Mouse (Mus musculus) embryo, embryonic 11.5 days (tissue): ENCODE measurements around the gene Azin2.

Source experiments
- DNase-seq: peaks from one replicate; pipeline ENCODE4 v3.0.0-alpha.2; 2012; ENCODE audit warnings: low read depth, low spot score

Azin2 gene

DNA sequence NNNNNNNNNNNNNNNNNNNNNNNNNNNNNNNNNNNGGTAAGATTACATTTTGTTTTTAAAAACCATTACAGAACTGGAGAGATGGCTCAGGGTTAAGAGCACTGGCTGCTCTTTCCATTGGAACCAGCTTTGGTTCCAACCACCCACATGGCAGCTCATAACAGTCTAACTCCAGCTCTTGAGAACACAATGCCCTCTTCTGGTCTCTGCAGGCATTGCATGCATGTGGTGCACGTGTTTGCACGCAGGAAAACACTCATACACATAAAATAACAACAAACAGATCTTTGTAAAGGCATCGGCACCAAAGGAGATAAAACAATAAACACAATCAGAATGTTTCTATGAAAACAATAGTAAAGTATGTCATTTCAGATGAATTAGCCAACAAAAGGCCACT, 19.9 kb downstream of the Azin2 start:
- no peak for DNase-seq

DNA sequence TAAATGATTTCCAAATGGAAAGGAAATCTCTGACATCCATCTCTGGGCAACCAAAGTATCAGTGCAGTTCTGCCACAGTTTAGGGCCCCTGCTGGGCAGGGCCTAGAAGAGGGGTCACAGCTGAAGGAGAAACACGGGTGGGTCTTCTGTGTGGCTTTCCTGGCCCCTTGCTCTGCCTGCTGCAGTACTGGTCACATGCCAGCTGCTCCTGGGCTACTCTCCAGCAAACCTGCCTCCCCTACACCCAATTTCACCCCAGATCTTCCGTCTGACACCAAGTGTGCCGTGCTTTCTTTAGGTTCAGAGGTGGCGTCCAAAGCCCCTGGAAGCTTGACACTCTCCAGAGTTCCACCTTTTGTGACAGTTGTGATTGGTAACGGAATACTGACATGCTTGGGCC, 26.6 kb downstream of the Azin2 start:
- no peak for DNase-seq

DNA sequence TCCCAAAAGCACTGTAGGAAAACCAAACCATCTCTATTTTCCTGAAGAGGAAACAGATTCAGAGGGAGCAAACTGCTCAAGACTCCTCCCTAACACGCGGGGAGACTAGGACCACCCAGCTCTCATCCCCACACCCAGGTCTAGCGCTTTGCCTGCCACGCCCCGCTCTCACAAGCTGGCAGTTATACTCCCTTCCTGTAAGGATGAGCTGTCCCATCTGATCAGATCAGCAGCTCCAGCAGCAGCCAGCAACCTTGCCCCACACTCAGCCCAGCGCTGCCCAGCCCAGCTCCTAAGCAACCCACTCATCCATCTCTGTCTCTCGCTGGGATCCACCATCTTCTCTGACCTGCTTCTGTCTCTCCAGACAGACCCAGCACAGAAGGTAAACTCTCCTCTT, 29.5 kb downstream of the Azin2 start:
- no peak for DNase-seq

DNA sequence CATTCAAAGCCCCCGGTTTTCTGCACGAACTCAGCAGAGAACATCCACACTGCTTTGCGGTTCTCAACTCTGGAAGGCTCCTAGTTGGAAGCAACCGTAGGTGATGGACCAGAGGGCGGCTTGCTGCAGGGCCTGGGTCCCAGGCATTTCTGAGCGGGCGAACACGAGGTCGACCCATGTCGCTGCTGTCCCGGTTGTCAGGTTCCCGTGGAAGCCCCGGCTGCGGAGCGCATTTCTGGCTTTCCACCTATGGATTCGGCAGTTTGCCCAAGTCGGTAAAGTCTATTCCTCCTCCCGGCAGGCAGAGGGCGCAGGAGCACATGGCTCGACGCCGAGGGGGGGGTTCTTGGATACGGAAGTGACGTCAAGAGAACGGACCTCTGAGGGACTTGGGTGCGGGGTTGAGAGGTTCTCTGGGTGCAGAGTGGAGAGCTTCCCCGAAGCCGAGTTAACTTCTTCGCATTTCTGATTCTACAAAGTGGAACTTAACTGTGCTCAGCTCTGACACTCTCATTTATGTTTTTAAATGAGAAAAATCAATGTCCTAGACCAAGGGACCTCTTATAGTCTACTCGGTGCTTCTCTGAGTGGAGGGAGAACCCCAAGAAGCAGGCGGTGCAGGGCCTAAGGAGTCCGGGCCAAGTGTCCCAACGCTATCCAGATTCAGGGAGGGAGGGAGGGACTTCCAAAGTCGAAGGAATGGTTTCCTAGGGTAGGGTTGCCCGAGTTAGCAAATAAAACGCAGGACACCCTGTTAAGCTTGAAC, 37.2 kb downstream of the Azin2 start:
- peak; percentile 83 for DNase-seq

DNA sequence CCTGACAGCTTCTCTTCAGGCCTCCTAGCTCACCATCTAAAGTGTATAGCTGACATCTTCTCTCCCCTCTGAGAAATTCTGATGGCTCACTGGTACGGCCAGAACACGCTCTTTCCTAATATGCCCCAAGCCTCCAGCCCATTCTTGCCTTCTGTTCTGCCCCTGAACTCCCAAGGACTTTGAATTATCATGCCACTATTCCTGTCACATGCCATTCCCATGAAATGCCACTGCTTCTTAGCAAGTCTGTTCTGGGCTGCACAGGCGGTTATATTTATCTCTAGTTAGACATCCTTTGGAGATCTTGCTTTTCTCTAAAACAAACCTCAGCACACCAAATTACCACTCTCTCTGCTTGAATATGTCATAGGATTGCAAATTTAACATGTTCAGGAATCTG, 38.6 kb downstream of the Azin2 start:
- DNase-seq: no peak

DNA sequence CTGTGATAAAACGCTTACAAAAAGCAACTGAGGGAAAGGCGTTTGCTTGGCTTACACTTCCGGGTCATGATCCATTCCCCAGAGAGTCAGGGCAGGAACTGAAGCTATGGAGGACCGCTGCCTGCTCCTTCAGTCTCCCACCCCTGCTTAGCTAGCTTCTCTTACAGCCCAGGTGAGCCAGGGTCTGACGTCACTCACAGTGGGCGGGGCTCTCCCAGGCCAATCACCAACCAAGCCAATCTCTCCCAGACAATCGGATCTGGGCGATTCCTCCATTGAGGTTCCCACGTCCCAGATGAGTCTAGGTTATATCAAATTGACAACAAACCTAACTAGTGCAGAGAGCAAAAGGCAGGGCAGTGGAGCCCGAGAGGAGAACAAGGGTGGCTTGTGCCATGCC, 43.1 kb downstream of the Azin2 start:
- no peak for DNase-seq

DNA sequence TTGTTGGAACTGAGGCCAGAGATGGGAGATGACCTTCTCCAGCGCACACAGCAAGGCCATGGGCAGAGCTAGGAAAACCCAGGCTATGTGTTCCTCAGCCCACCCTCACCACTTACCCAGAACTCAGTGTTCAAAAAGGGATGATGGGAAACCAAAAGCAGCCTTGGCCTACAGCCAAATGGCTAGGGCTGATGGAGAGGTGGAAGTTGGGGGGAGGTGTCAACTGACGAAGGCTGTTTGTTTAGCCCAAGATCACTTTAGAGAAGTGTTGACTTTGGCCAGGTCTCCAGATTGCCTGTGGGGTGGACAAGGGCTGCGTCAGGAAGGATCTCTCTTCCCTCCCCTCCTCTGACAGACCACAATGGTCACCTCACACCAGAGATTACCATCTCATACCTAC, 44.1 kb downstream of the Azin2 start:
- DNase-seq: no peak

DNA sequence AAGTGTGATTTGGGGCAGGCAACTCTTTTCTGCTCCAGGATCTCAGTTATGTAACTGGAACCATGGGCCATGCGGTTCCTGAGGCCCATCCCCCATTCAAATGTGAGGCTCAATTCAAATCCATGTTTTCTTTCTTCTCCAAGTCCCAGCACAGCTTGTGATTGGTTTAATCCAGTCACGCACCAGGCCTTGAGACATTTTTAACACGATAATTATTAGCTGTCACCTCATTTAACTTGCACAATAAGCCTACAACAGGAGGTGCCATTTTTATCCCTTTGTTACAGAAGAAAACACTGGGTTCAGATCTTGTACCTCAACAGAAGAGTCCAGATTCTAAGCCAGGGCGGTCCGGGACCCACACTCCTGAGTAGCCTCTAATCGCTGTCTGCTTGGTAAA, 44.5 kb downstream of the Azin2 start:
- no peak for DNase-seq

DNA sequence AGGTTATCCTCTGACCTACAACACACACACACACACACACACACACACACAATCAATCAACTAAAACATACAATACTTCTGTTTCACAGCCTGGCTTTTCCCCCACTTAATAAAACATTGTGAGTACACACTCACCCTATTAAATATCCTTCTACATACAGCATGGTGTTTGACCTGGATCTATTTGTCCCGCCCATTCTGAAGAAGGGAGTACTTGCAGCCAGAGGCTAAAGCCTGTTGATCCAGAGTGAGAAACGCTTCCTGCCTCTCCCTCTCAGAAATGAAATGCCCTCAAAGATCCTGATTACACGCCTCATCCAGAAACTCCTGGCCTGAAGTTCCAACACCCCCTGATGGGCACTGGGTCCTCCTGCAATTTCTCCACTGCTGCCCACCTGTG, 45.1 kb downstream of the Azin2 start:
- no peak for DNase-seq

DNA sequence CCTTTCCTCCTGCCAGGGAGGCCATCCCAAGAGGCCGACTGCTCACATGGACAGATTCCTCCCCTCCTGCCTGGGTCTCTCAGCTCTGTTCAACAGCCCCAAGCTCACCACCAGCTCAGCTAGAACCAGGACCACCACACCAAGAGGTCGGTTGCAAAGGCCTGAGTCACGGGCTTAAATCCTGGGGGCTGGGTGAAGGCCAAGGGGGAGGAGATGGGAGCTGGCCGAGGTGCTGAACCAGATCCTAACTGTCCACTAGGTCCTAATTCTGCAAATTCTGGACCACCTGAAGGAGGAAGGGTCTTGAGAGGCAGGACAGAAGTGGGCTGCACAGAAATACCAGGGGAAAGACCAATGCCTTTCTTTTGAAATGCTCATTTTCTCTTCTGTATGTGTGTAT, 48.4 kb downstream of the Azin2 start:
- DNase-seq: peak; percentile 46

DNA sequence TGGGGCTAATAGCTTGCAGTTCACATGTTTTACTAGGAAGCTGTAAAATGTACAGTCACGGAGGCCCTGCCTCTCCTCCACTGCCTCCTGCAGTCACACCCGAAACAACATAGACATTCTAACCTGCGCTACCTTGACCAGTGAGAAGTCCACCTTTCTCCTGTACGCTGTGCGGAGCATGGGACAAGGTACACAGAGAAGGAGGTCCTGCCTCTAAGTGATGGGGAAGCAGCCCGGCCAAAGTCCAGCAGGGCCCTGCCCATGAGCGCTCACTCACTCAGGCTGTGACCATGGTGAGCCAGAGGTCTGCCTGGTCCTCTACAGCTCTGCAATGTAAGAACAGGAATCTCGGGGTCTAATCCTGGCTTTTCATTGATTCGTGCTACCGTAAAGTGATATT, 50.2 kb downstream of the Azin2 start:
- no peak for DNase-seq

DNA sequence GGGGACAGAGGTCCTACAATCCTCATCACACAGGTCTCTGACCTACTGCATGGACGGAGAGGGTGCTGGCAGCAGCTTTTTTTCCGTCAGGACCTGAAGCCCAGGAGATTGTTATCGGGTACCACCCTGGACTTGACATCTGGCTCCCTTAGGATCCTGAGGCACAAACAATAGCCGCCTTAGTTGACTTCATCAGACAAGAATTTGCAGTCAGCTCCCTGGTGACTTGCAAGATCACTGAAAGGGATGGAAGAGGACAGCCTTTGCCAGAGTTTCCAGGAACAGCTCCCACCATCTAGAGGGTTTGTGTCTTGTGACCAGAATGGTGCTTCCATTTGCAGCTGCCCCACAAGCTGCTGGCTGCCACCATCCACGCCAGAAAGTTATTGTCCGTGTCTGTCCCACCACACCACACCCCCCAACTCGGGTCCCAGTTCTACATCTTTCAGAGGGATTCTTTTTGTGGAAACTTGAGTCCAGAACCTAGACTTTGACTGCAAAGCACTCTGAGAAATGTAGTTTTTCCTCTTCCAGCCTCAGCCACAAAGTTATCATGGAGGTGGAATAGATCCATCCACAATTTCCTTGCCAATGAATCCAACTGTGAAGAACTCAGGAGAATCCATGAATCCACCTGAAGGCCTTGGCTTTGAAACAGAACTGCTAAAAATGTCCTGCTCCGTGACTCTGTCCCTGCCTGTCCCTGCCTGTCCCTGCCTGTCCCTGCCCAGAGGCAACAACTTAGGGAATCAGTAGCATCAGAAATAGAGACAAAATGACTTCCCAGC, 51.8 kb downstream of the Azin2 start:
- no peak for DNase-seq

DNA sequence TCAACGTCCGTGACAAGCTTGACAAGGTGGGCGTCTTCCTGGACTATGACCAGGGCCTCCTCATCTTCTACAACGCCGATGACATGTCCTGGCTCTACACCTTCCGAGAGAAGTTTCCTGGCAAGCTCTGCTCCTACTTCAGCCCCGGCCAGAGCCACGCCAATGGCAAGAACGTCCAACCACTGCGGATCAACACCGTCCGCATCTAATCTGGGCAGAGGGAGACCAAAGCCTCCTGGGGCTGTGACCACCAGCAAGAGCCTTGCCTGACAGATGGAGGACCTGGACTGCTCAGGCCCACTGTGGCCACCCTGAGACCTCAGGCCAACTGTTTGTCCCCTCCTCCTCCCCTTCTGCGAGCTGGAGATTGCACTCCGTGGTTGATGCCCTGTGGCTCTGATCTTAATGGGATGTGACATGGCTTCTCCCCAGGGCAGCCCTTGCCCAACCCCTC, 52.8 kb downstream of the Azin2 start:
- DNase-seq: no peak

DNA sequence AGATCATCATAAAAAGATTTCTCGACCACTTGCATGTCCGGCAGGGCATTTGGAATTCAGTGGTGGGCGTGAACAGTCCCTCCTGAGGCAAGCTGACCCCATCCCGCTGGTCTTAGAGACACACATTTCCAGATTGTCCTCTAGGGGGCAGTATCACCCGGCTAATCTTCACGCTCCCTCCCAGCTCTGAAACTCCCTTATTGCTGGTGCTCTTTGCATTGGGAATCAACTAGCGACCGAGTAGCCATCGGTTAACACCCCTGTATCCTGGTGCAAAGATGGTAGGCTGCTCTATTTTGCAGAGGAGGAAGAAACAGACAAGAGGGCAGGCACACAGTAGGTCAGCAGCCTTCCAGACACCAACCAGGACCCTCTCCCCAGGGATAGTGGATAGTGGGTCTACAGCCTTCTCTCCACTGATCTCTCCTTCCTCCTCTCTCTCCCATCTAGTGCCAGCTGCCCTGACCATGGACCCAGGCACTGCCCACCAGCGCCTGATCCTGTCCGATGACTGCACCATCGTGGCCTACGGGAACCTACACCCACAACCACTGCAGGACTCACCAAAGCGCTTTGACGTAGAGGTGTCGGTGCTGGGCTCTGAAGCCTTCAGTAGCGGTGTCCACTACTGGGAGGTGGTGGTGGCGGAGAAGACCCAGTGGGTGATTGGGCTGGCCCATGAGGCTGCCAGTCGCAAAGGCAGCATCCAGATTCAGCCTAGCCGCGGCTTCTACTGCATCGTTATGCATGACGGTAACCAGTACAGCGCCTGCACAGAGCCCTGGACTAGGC, 53.5 kb downstream of the Azin2 start:
- DNase-seq: no peak

DNA sequence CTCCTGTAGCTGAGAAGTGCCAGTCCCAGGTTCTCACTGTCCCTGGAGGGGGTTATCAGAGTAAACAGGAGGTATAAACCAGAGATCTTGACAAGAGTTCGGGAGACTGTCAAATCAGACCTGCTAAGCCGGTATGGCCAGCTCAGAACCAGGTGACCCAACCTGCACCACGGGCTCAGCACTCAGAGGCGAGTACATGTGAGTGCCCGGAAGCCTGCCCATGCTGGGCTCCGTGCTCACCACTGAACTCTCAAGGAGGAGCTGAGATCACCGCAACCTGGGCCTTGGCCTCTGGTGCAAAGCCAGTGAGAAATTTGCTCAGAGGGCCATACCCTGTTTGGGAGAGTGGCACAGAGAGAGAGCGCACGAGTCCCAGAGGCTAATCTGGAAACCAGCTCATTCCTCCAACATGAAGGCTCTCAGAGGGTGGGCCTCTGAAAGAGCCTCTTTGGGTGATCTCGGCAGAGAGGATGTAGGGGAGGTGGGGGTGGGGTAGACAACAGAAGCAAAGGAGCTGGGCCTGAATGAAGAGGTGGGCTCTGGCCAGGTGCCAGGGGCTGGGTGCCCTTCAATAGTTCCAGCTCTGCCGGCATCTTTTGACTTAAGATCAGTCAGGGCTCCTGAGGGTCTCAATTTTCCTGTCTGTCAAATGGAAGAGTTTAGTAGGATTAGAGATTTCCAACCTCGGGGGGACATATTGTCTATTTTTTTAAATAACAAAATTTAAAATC, 54.8 kb downstream of the Azin2 start:
- no peak for DNase-seq

DNA sequence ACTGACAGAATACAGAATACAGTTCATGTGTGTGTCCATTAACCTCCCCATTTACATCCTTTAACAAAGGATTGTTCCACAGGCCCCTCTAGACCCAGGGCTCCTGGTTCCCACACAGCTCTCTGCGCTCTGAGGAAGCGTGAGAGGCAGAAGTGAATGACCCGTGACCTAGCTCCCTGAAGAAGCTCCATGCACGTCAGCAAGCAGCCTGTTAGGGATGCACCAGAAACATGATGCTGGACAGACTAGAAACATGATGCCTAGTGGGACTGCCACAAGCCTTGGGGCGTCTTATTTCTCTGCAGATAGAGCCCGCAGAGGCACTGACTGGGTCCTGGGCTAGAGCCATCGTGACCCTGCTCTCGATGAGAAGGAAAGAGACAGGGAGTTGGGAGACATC, 55.5 kb downstream of the Azin2 start:
- no peak for DNase-seq

DNA sequence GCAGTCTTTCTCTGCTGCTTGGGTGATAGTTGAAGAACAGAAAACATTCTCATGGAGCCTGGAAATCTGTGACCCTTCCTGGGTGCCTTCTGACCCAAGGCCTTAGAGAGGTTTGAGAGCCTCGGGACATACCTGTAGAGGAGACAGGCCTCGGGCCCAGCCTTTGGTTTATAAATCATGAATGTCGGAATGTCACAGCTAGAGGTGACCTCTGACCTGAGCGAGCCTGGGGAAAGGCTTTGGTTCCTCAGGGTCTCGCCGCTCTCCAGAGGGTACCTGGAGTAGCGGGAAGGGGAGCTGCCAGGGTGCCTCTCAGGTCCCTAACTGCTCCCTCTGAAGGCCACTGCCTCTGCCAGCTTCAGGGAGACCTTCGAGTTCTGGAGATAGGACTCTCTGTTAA, 57.0 kb downstream of the Azin2 start:
- DNase-seq: no peak

DNA sequence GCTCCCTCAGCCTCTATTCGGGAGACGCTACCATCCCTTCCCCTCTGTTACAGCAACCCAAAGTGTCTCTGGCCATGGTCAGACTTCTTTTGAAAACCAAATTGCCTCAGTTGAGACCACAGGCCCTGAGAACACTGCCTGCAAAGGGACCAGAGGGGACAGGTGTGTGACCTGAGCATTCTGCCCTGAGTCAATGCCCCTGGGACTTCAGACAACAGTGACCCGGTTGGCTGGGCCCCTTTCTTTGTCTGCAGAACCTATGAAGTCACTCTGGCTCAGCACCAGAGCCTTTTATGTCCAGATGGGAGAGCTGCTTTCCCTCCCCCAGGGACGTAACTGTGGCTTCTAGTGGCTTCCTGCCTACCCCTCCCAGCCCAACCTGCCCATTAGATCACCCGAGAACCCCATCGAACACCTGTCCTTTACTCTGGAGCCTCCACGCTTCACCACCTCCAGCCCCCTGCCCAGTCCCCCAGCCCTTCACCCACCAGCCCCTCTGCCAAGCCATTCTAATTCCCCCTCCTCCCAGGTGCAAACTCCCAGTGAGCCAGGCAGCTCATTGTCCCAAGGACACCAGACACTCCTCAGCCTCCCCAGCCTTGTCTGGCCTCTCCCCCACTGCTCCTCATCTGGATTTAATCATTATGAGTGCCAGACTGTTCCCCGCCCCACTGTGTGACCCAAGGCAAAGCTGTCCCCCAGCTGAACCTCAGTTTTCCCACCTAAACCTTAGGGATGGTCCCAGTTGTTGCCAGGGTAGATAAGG, 58.0 kb downstream of the Azin2 start:
- DNase-seq: no peak

DNA sequence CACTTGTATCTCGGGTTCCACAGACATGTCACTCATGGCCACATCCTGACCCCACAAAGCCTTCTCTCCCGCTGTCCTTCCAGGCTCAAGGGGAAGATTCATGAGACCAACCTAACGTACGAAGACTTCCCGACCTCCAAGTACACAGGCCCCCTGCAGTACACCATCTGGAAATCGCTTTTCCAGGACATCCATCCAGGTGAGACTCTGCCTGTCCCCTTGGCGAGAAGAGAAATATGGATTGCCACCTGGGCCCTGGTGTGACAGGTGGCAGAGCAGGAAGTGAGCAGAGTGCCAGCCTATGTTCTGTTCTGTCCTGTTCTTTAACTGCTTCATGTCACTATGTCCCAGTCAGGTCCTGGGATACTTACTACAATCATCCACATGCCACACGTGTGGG, 59.9 kb downstream of the Azin2 start:
- no peak for DNase-seq

DNA sequence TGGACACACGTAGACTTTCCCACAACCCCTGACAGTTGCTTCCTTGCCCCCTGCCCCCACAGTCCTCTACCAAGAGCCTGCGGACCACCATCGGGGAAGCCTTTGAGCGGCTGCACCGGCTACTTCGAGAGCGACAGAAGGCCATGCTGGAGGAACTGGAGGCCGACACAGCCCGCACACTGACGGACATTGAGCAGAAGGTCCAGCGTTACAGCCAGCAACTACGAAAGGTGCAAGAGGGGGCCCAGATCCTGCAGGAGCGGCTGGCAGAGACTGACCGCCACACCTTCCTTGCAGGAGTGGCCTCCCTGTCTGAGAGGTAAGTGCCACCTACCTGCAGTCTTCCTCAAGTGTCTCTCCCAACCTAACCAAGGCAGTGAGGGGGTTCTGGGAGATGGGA, 61.8 kb downstream of the Azin2 start:
- no peak for DNase-seq

DNA sequence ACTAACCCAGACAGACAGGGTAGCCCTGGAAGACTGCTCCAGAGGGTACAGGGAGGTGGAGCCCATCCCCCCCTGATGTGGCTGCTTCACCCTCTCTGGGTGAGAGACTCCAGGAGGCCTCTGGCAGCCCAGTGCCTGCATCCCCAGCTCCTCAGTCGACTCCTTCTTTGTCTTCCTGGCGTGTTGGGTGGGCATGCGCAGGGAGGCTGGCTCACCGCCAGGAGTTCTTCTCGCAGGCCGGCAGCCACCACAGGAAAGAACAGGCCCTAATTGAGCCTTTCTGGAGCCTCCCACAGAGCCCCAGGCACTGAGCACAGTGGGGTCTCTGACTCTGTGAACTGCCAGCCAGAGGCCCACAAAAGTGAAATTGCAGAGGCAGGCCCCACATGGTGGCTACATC, 62.9 kb downstream of the Azin2 start:
- DNase-seq: peak; percentile 75
